Mouse (Mus musculus) brain, adult 2 months (tissue): ENCODE measurements at regions not wholly inside any gene's neighbourhood (a gene's known extent, or its start where the extent isn't known, plus 50 kb on each side); places are given as distances from the start of the nearest gene placed in this dataset.

Experiments
- DNase-seq: peaks from one replicate; pipeline ENCODE4 v3.0.0; 2011; ENCODE audit warnings: low read depth, low spot score

GRCm38 (mm10) chr5:84480978-84481377, 63.8 kb upstream of the Epha5 start:
- no peak for DNase-seq
